In the genomic region with DNA sequence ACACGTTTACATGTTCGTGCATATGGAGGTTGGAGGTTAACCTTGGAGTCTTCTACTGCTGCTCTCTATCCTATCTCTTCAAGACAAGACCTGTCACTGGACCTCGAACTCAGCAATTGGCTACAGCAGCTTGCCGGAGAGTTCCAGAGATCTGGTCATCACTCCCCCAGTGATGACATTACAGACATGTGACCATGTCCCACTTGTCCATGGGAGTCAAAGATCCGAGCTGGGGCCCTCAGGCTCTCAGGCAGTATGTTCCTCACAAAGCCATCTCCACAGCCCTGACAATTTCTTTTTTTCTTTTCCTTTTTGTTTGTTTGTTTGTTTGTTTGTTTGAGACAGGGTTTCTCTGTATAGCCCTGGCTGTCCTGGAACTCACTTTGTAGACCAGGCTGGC, we compare ENCODE assay signal across 21 mouse cellular contexts. TPM values are rescaled to one million over a fixed set of nuclear protein-coding genes. Genes with fewer than 3 reads are reported as not detected.
A peak's percentile ranks its signal among the peaks of the same experiment; 100 is the strongest.
DNase-seq lines count a peak whose midpoint lies in the region; ATAC-seq lines count a peak whose summit lies in the region.
"Had no signal": no experiment of that assay in that cellular context is flagged by ENCODE, and none has a peak within 500 bp of the region (broad histone marks: within the 10 kb centered on the region; RNA-seq: fewer than 3 reads in every experiment).

No protein-coding gene starts in this region.

- WGBS in heart, embryonic 11.5 days (ENCODE audit: insufficient replicate concordance), result 82% methylated on average over 5 of the region's 5 CpGs
- 81% methylated on average over 5 of the region's 5 CpGs for WGBS in liver, embryonic 13.5 days (ENCODE audit: insufficient replicate concordance)
- WGBS in liver, embryonic 11.5 days, result 86% methylated on average over 5 of the region's 5 CpGs
- WGBS in midbrain, embryonic 11.5 days, result 92% methylated on average over 5 of the region's 5 CpGs
- WGBS in midbrain, embryonic 10.5 days, result 92% methylated on average over 5 of the region's 5 CpGs

- H3K4me1 ChIP-seq in heart, embryonic 11.5 days (ENCODE audit: control insufficient read depth, insufficient read depth, low read length), result no peaks in the 10 kb centered on the region
- H3K4me1 ChIP-seq in liver, embryonic 13.5 days (replicated peaks), result peaks cover 36% of the 10 kb centered on the region
- H3K4me1 ChIP-seq in liver, embryonic 11.5 days (replicated peaks; ENCODE audit: control insufficient read depth, insufficient read depth, low read length), result peaks cover 2% of the 10 kb centered on the region
- no peaks in the 10 kb centered on the region for H3K4me1 ChIP-seq in midbrain, embryonic 11.5 days (ENCODE audit: control insufficient read depth, insufficient read depth, low read length)
- no peaks in the 10 kb centered on the region for H3K4me1 ChIP-seq in midbrain, embryonic 10.5 days

- ATAC-seq in heart, embryonic 11.5 days (replicated peaks; ENCODE audit: insufficient number of reproducible peaks, low FRiP score, low TSS enrichment), result no peak
- no peak for ATAC-seq in liver, embryonic 13.5 days (ENCODE audit: low read depth)
- ATAC-seq in liver, embryonic 11.5 days (replicated peaks; ENCODE audit: low FRiP score), result no peak
- ATAC-seq in midbrain, embryonic 11.5 days (ENCODE audit: low FRiP score), result no peak
- ATAC-seq: activated CD4-positive, CD25-positive, alpha-beta regulatory T cell, adult 4 months; CD4-positive, CD25-positive, alpha-beta regulatory T cell, adult 4 months; Patski had no signal

- peak; percentile 36 for DNase-seq in heart, adult 11 months
- no peak for DNase-seq in liver, embryonic 13.5 days
- no peak for DNase-seq in liver, embryonic 11.5 days (ENCODE audit: low spot score)
- DNase-seq in midbrain, embryonic 11.5 days (ENCODE audit: low spot score, missing footprints), result peak; percentile 74
- DNase-seq in midbrain, embryonic 10.5 days (ENCODE audit: low spot score), result no peak
- DNase-seq in induced T-regulatory cell, adult 2 months (ENCODE audit: low read depth), result peak; percentile 23
- DNase-seq in ovary, adult 18-20 months (ENCODE audit: low spot score), result no peak
- DNase-seq: adrenal gland, adult 2 months; adrenal gland, adult 8-10 months; adrenal gland, postnatal 10 days; adrenal gland, postnatal 14 days; adrenal gland, postnatal 25 days; adrenal gland, postnatal 36 days; cerebellum, adult 11 months; cerebellum, adult 11-12 months had no signal

- no peak overlapping the region for H3K9ac ChIP-seq in heart, embryonic 11.5 days (ENCODE audit: low read depth, low read length)
- H3K9ac ChIP-seq in liver, embryonic 13.5 days, result no peak overlapping the region
- H3K9ac ChIP-seq in liver, embryonic 11.5 days (ENCODE audit: low read depth, low read length), result no peak overlapping the region
- no peak overlapping the region for H3K9ac ChIP-seq in midbrain, embryonic 11.5 days (ENCODE audit: low read length)

- no peak overlapping the region for H3K4me2 ChIP-seq in heart, embryonic 11.5 days
- no peak overlapping the region for H3K4me2 ChIP-seq in liver, embryonic 13.5 days
- no peak overlapping the region for H3K4me2 ChIP-seq in liver, embryonic 11.5 days
- H3K4me2 ChIP-seq in midbrain, embryonic 11.5 days, result no peak overlapping the region

- no peak overlapping the region for H3K4me3 ChIP-seq in heart, embryonic 11.5 days (ENCODE audit: low read depth, low read length)
- H3K4me3 ChIP-seq in liver, embryonic 13.5 days (replicated peaks), result no peak overlapping the region
- H3K4me3 ChIP-seq in liver, embryonic 11.5 days (ENCODE audit: low read depth, low read length), result no peak overlapping the region
- no peak overlapping the region for H3K4me3 ChIP-seq in midbrain, embryonic 11.5 days (ENCODE audit: low read depth, low read length)
- H3K4me3 ChIP-seq in midbrain, embryonic 10.5 days, result no peak overlapping the region

- H3K9me3 ChIP-seq in heart, embryonic 11.5 days (replicated peaks; ENCODE audit: control insufficient read depth, low read length), result no peaks in the 10 kb centered on the region
- H3K9me3 ChIP-seq in liver, embryonic 13.5 days (replicated peaks), result no peaks in the 10 kb centered on the region
- no peaks in the 10 kb centered on the region for H3K9me3 ChIP-seq in liver, embryonic 11.5 days (ENCODE audit: control insufficient read depth, low read length)
- H3K9me3 ChIP-seq in midbrain, embryonic 11.5 days (ENCODE audit: control insufficient read depth, low read length), result no peaks in the 10 kb centered on the region
- H3K9me3 ChIP-seq in midbrain, embryonic 10.5 days (replicated peaks), result no peaks in the 10 kb centered on the region

- no peaks in the 10 kb centered on the region for H3K27me3 ChIP-seq in heart, embryonic 11.5 days (ENCODE audit: control insufficient read depth, insufficient read depth, low read length)
- H3K27me3 ChIP-seq in liver, embryonic 13.5 days, result no peaks in the 10 kb centered on the region
- H3K27me3 ChIP-seq in liver, embryonic 11.5 days (replicated peaks; ENCODE audit: control insufficient read depth, insufficient read depth, low read length), result no peaks in the 10 kb centered on the region
- no peaks in the 10 kb centered on the region for H3K27me3 ChIP-seq in midbrain, embryonic 11.5 days (ENCODE audit: control insufficient read depth, insufficient read depth, low read length)
- H3K27me3 ChIP-seq in midbrain, embryonic 10.5 days (ENCODE audit: low read depth, poor library complexity, severe bottlenecking), result no peaks in the 10 kb centered on the region
- H3K27me3 ChIP-seq: CH12.LX, Patski had no signal

- H3K36me3 ChIP-seq in heart, embryonic 11.5 days (ENCODE audit: control insufficient read depth, insufficient read depth, low read length), result no peaks in the 10 kb centered on the region
- no peaks in the 10 kb centered on the region for H3K36me3 ChIP-seq in liver, embryonic 13.5 days
- H3K36me3 ChIP-seq in liver, embryonic 11.5 days (ENCODE audit: control insufficient read depth, insufficient read depth, low read length), result no peaks in the 10 kb centered on the region
- H3K36me3 ChIP-seq in midbrain, embryonic 11.5 days (ENCODE audit: control insufficient read depth, insufficient read depth, low read length), result no peaks in the 10 kb centered on the region
- no peaks in the 10 kb centered on the region for H3K36me3 ChIP-seq in midbrain, embryonic 10.5 days
- H3K36me3 ChIP-seq: G1E had no signal

- H3K27ac ChIP-seq in heart, embryonic 11.5 days (ENCODE audit: low read depth, low read length), result no peak overlapping the region
- peak overlapping the region; percentile 23; the same call in 1 of the 2 replicates for H3K27ac ChIP-seq in liver, embryonic 13.5 days
- no peak overlapping the region for H3K27ac ChIP-seq in liver, embryonic 11.5 days (ENCODE audit: low read depth, low read length)
- no peak overlapping the region for H3K27ac ChIP-seq in midbrain, embryonic 11.5 days (ENCODE audit: low read depth, low read length)
- no peak overlapping the region for H3K27ac ChIP-seq in midbrain, embryonic 10.5 days (replicated peaks)

RNA-seq across cellular contexts. Expression of gene Dennd4a, which starts 11.6 kb away (rescaled TPM):
- polyA plus RNA-seq in heart, embryonic 11.5 days (2014; fragmentation: Nextera tagmentation; extraction: Ambion mirVana), result 7.1 and 8.4 TPM in 2 replicates
- 24.1 and 27.0 TPM in 2 replicates for polyA plus RNA-seq in liver, embryonic 13.5 days (2015; fragmentation: Nextera tagmentation; extraction: Ambion mirVana)
- polyA plus RNA-seq in liver, embryonic 11.5 days (2014; fragmentation: Nextera tagmentation; extraction: Ambion mirVana), result 19.1 and 22.6 TPM in 2 replicates
- 8.4 and 8.9 TPM in 2 replicates for polyA plus RNA-seq in midbrain, embryonic 11.5 days (2014; fragmentation: Nextera tagmentation; extraction: Ambion mirVana)
- 6.7 and 8.1 TPM in 2 replicates for polyA plus RNA-seq in midbrain, embryonic 10.5 days (2016; fragmentation: Nextera tagmentation; extraction: Ambion mirVana)

Comparison
In these comparisons a context has a peak if more than half of its experiments do, and no peak if none do; other contexts are left out.
1. DNase-seq: peak in heart, adult 11 months (single experiment), midbrain, embryonic 11.5 days (single experiment) and induced T-regulatory cell, adult 2 months (single experiment); none in liver, embryonic 13.5 days (single experiment), liver, embryonic 11.5 days (single experiment), midbrain, embryonic 10.5 days (single experiment) and ovary, adult 18-20 months (single experiment).